Mouse (Mus musculus) frontal cortex, adult (tissue): Measurements from ENCODE around the gene Slc6a8.
A peak's percentile ranks its signal among the peaks of the same experiment; 100 is the strongest.

Experiments
- ATAC-seq: cut with Nextera tagmentation; 2 replicates; pipeline ENCODE4 v1.9.2; 2017; ENCODE audit warnings: mild to moderate bottlenecking, moderate library complexity, mixed read lengths; ENCODE audit not compliant: low TSS enrichment

Slc6a8 gene

DNA sequence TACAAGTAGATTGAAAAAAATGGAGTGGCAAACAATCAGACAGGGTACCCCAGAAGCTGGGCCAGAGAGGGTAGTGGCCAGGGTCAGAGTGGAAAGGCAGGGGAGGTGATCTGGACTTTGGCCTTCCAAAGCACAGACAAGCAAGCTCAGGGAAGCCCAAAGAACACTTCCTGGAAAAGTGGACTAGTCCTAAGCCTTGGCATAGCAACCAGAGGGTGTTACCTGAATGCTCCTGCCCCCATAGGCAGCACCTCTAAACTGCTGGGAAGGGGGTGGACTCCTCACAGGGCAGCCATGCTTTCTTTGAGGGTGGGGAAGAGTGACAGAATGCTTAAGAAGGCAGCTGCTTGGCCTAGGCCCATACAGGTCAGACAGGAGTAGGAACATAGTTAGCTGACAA is 12.0 kb downstream of the Slc6a8 start:
- no peak for ATAC-seq

DNA sequence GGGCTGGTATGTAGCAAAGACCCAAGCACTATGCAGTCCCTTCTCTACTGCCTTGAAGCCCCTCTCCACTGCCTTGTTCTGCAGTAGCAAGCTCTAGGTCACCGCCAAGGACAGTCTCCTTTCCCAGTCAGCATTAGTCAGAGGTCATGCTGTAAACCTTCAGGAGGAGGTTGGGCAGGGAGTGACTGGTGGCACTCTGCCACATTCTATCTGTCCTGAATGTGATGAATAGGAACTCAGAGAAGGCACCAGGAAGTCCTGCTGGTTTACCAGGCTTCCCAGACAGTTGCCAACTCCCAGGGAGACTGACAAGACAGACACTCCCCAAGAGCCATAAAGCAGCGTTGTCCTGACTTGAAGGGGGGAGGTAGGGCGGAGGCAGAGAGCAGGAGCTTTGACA is 12.7 kb downstream of the Slc6a8 start:
- no peak for ATAC-seq

DNA sequence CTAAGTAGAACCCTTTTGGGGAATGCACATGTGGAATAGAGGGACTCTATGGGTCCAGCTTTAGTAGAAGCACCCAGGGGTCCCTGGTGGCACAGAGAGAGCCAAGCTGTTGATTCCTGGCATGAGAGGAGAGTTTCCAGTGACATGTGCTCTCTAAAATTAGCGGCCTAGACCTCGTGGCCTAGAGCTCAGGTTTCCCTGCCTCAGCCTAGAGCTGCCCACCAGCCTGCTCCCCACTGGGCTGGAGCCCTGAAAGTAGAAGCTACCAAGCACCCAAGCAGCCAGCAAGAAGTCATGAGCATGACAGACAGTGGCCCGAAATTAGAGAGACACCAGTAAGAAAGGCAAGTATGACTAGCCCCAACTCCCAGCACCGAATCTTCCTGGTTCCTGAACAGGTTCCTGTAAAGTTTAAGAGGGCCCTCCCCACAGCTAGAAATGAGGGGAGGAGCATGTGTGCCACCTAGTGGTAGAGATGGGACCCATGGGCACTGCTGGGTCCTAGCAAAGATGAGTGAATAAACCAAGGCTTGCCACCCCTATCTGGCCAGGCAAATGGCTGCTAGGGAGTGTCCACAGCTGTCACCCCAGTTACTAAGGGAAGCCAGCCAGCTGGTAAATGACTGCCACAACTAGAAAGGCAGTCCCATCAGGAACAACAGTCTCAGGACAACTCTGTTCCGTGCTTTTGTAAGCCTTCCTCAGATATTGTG is 18.1 kb downstream of the Slc6a8 start:
- ATAC-seq, result peak; percentile 94

DNA sequence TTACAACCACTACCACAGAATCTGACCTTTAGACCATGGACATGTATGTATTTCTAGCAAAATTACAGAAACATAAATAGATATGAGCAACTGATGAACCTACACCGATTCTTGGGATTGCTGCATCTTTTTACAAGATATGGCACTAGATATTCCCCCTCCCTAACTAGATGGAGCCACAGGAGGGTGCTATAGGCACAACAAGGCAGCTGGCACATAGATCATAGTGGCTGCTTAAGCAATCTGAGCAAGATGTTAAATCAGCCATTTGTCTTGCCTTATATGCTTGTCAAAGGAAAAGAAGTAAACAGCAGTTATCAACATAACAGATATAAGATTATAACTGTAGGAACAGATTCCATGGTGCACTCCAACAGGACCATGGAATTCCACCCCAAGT is 27.5 kb downstream of the Slc6a8 start:
- peak; percentile 62; the same call in 1 of the 2 replicates for ATAC-seq

DNA sequence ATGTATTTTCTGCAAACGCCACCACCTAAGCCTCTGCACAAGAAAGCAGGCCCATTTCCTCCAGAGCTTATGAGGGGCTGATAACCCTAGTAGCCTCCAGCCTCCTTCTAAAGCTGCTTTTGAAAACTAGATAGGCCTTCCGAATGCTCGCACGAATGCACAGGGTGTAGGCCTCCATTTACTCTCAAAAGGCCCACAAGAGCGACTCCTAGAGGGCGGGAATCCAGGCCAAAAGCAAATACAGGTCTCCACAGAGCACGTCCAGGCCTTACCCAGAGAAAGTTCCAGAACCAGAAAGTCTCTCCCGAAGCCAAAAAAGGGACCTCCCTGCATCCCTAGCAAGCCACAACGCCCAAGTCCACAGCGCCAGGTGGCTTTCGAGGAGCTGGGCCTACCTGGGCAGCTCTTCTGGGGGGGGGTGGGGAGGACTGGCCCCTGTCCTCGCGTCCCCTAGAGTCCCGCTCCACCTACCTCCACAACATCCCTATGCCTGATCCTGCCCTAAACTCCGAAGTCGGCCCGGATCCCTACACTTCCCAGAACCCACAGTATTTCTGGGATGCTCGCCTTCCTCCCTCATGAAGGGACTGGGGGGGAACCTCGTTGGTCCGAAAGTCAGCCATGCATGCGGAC is 42.6 kb downstream of the Slc6a8 start:
- ATAC-seq, result peak; percentile 29

DNA sequence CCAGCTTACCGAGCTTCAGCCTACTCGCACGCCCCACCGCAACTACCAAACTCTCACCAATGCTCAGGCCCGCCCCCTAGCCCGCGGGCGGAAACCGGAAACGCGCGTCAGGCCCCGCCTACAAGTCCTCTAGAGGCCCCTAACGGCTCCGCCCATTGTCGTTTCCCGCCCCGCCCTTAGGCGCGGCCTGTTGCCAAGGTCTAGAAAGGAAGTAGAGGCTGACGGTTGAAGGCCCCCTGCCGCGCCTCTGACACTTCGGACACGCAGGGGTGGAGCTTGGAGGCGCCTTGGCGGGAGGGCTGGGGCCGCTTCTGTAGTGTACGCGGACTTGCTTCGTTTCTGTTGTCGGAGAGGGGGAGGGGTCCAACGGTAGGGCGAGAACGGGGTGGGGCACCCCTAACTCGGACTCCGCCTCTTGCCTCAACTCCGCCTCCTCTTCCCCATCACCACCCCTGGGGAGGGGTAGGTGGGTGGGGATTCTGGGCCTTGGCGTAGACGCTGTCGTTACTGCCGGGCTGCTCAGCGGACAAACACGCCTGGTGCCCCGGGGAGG is 43.2 kb downstream of the Slc6a8 start, which contains the start of the genes Bcap31 and Abcd1:
Gene Bcap31, minus strand, starts transcription at position 67 of the 553 bp plus-strand sequence.
Gene Abcd1, plus strand, starts transcription at position 489 of the 553 bp plus-strand sequence.
- ATAC-seq, result peak; percentile 89

DNA sequence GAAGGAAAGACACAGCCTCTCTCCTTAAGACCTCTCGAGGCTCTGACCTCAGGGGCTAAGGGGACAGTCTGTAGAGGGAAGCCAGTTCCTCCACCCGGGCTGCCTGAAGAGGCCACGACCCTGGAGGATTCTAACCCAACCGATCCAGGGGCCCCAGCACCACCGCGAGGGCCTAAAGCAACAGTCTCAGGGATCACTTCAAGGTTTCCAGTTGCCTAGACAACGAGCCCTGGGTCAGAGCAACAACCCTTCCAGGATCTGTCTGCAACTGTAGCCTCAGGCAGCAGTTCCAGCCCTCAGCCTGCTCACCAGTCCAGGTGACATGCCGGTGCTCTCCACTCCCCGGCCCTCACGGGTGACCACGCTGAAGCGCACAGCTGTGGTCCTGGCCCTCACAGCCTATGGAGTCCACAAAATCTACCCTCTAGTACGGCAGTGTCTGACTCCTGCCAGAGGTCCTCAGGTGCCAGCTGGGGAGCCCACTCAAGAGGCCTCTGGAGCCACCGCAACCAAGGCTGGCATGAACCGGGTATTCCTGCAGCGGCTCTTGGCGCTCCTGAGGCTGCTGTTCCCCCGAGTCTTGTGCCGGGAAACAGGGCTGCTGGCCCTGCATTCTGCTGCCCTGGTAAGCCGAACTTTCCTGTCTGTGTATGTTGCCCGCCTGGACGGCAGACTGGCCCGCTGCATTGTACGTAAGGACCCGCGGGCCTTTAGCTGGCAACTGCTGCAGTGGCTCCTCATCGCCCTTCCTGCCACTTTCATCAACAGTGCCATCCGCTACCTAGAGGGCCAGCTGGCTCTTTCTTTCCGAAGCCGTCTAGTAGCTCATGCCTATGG is 44.0 kb downstream of the Slc6a8 start:
- ATAC-seq, result peak; percentile 8; the same call in 1 of the 2 replicates

DNA sequence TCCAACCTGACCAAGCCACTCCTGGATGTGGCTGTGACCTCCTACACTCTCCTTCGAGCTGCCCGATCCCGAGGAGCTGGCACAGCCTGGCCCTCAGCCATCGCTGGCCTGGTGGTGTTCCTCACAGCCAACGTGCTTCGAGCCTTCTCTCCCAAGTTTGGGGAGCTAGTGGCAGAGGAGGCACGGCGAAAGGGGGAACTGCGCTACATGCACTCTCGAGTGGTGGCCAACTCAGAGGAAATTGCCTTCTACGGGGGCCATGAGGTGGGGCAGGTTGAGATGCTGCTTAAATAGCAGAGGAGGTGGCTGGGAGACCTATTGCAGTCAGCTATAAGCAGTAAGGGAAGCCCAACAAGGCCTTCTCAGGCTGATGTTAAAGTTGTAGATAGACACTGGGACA is 44.7 kb downstream of the Slc6a8 start:
- ATAC-seq, result no peak

DNA sequence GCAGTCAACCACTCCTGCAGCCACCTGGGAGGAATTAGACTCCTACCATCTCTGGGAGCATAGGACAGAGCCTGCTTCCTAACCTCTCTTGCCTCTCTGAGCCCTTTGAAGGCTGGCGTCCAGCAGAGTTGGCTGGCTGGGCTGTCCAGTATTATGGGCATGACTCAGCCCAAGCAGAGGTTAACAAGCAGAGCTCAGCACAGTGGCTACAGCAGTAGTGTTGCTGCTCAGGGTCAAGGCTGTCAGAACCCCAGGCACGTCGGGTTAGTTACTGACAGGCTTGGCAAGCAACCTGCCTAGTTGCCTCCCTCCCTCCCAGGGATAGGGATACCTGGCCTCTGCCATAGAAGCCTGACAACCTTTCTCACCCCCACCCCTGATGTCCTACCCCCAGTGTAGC is 45.3 kb downstream of the Slc6a8 start:
- ATAC-seq, result no peak

DNA sequence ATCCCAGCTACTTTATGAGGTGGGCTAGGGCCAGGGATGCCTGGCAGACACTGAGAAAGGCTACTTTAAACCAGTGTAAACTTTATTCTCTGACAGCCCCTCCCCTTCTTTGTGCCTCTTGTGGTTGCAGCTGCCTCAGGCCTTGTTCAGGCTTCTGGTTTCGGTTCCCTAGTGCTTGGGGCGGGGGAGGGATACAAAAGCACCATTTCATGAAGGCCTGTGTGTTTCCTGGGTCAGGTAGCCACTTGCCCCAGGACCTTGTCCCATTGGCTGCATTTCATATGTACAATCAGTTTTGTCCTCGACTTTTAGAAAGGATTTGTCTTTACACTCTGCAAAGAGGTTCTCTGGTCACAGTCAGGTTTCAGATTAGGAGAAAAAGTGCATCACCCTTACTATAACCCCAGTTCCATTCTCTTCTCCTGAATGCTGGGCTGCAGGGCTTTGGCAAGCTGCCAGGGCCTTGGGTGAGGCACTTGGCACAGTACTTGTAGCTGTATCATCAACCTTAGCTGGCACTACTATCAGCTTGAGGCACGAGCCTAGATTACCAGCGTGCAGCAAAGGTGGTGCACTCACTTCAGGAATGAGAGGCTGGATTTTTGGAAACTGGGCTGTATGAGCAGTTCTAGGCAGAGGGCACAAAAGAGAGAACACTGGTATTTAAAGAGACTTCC is 45.9 kb downstream of the Slc6a8 start:
- no peak for ATAC-seq

DNA sequence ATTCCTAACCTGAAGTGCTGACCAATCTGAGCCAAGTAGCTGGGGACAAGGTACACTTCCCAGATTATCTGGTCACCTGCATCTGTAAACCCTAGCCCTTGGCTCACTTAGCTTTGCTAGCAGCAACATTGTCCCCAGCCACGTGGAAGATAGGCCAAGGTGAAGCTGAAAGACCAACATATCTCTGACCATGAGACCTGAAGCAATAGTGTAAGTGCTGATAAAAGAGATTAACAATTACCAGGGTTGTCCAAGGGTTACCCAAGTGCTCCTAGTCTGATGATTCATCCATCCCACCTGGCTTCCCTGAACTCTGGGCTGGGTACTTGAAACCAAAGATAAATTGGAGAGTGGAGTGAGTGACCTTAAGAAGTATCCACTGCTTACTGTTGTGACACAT is 58.0 kb downstream of the Slc6a8 start:
- ATAC-seq, result no peak
